Mouse (Mus musculus) bone marrow macrophage, adult 2 months (primary cell): ENCODE measurements around the gene Vwa1. TPM values are rescaled to one million over a fixed set of nuclear protein-coding genes. Genes with fewer than 3 reads are reported as not detected.

Source experiments
- H3K27ac ChIP-seq: 2 replicates; pipeline ENCODE4 v1.5.1; 2012; ENCODE audit warnings: low read depth, low read length; ENCODE audit not compliant: insufficient read depth
- H3K4me1 ChIP-seq: 2 replicates; pipeline ENCODE4 v1.6.1; 2012; ENCODE audit warnings: low read length; ENCODE audit not compliant: control insufficient read depth, insufficient read depth
- H3K4me3 ChIP-seq: 2 replicates; pipeline ENCODE4 v1.5.1; 2012; ENCODE audit warnings: mild to moderate bottlenecking, low read length, moderate library complexity; ENCODE audit not compliant: insufficient read depth
- CTCF ChIP-seq: IDR thresholded peaks from 2 replicates; pipeline ENCODE4 v1.5.1; 2012; ENCODE audit warnings: low read depth, mild to moderate bottlenecking, low read length, moderate library complexity
- POLR2A ChIP-seq: IDR thresholded peaks from 2 replicates; pipeline ENCODE4 v1.6.1; 2012; ENCODE audit warnings: mild to moderate bottlenecking, low read depth, low read length, borderline replicate concordance
- polyA plus RNA-seq: library from polyadenylated mRNA; stranded (reverse); fragments of >200 nt; gene quantifications from 2 replicates; pipeline ENCODE4 v1.2.4, GENCODE M21; 2012; ENCODE audit not compliant: missing spikeins, insufficient read depth, insufficient read length

Vwa1 gene
- polyA plus RNA-seq, 1 experiment: not detected

GRCm38 (mm10) chr4:155769880-155770512 lies 4.5 kb downstream of the Vwa1 start:
- Histone ChIP-seq H3K4me1 (peaks cover 5% of the 10 kb centered on the region; the same call in 1 of the 2 replicates), H3K4me3 (peak overlapping the region; percentile 73), H3K27ac (peak overlapping the region; percentile 67)
- TF ChIP-seq POLR2A: no peak
- peak; percentile 69 for TF ChIP-seq CTCF

- Histone ChIP-seq H3K4me3 (peak overlapping the region; percentile 73), H3K27ac (no peak overlapping the region), H3K4me1 (peaks cover 5% of the 10 kb centered on the region; the same call in 1 of the 2 replicates)
- TF ChIP-seq CTCF: no peak
- TF ChIP-seq POLR2A: no peak
Measured at GRCm38 (mm10) chr4:155769496-155769879, 5.0 kb downstream of the Vwa1 start.

- no peak for TF ChIP-seq CTCF
- no peak for TF ChIP-seq POLR2A
- H3K4me3 ChIP-seq: no peak overlapping the region
Measured at GRCm38 (mm10) chr4:155762357-155762756, 12.1 kb downstream of the Vwa1 start.

GRCm38 (mm10) chr4:155761356-155762099 lies 13.0 kb downstream of the Vwa1 start:
- TF ChIP-seq POLR2A (no peak; the same call in 1 of the 2 replicates), CTCF (no peak)
- Histone ChIP-seq H3K27ac (peak overlapping the region; percentile 20; the same call in 1 of the 2 replicates), H3K4me1 (peaks cover 15% of the 10 kb centered on the region), H3K4me3 (peak overlapping the region; percentile 71)

More at GRCm38 (mm10) chr4:155762357-155762756, 12.1 kb downstream of the Vwa1 start:
- H3K27ac ChIP-seq: no peak overlapping the region
- H3K4me1 ChIP-seq: peaks cover 15% of the 10 kb centered on the region

GRCm38 (mm10) chr4:155760613-155761355 lies 13.7 kb downstream of the Vwa1 start, which contains the start of gene Atad3a:
Gene Atad3a (minus strand): TSS chr4:155761093.
- TF ChIP-seq CTCF (no peak), POLR2A (no peak)
- Histone ChIP-seq H3K4me1 (peaks cover 15% of the 10 kb centered on the region), H3K4me3 (peak within 1 kb of the TSS; percentile 78), H3K27ac (peak within 1 kb of the TSS; percentile 38)

GRCm38 (mm10) chr4:155759862-155760612 lies 14.5 kb downstream of the Vwa1 start:
- Histone ChIP-seq H3K27ac (peak overlapping the region; percentile 38), H3K4me1 (peaks cover 15% of the 10 kb centered on the region), H3K4me3 (peak overlapping the region; percentile 78)
- no peak for TF ChIP-seq POLR2A
- TF ChIP-seq CTCF: no peak

- Histone ChIP-seq H3K4me1 (peaks cover 10% of the 10 kb centered on the region), H3K27ac (no peak overlapping the region), H3K4me3 (no peak overlapping the region)
- no peak for TF ChIP-seq POLR2A
- TF ChIP-seq CTCF: no peak
Measured at GRCm38 (mm10) chr4:155757011-155757410, 17.5 kb downstream of the Vwa1 start.

- TF ChIP-seq CTCF (no peak), POLR2A (no peak)
- H3K4me3 ChIP-seq: no peak overlapping the region
Measured at GRCm38 (mm10) chr4:155746575-155747490, 27.7 kb downstream of the Vwa1 start.

More at GRCm38 (mm10) chr4:155746575-155747490, 27.7 kb downstream of the Vwa1 start:
- H3K4me1 ChIP-seq: no peaks in the 10 kb centered on the region
- H3K27ac ChIP-seq: no peak overlapping the region
